Mouse (Mus musculus) neural tube, embryonic 14.5 days (tissue): ENCODE measurements at regions not wholly inside any gene's neighbourhood (a gene's known extent, or its start where the extent isn't known, plus 50 kb on each side); places are given as distances from the start of the nearest gene placed in this dataset.
"Not testable (repeated sequence)": the region's sequence is repeated elsewhere in the genome, so short reads cannot be mapped to it uniquely, and the experiment has no call there.

ENCODE experiments used
- ATAC-seq: fragments of 200-750 bp; cut with Nextera tagmentation; 2 replicates; pipeline ENCODE4 v1.8.0; 2017; ENCODE audit warnings: low read depth, mild to moderate bottlenecking, moderate TSS enrichment, moderate library complexity
- H3K27ac ChIP-seq: fragments of 300-500 bp; sonication (generic); 2 replicates; pipeline ENCODE4 v1.5.1; 2014; ENCODE audit warnings: low read depth, mild to moderate bottlenecking, control low read depth, low read length, moderate library complexity, mixed read lengths
- H3K27me3 ChIP-seq: fragments of 300-500 bp; sonication (generic); 2 replicates; pipeline ENCODE4 v1.6.1; 2014; ENCODE audit warnings: low read length; ENCODE audit not compliant: control insufficient read depth, insufficient read depth
- H3K36me3 ChIP-seq: fragments of 300-500 bp; sonication (generic); 2 replicates; pipeline ENCODE4 v1.6.1; 2014; ENCODE audit warnings: low read length, mixed read lengths; ENCODE audit not compliant: control insufficient read depth, insufficient read depth
- H3K4me1 ChIP-seq: fragments of 300-500 bp; sonication (generic); 2 replicates; pipeline ENCODE4 v1.6.1; 2014; ENCODE audit warnings: low read length; ENCODE audit not compliant: control insufficient read depth, insufficient read depth
- H3K4me2 ChIP-seq: fragments of 300-500 bp; sonication (generic); 2 replicates; pipeline ENCODE4 v1.6.1; 2014; ENCODE audit warnings: mild to moderate bottlenecking, low read depth, low read length, control low read depth
- H3K4me3 ChIP-seq: fragments of 300-500 bp; sonication (generic); 2 replicates; pipeline ENCODE4 v1.5.1; 2014; ENCODE audit warnings: low read depth, low read length, control low read depth, mixed read lengths
- H3K9ac ChIP-seq: fragments of 300-500 bp; sonication (generic); replicated peaks from 2 replicates; pipeline ENCODE4 v1.6.1; 2014; ENCODE audit warnings: low read depth, mild to moderate bottlenecking, control low read depth, low read length, mixed read lengths
- H3K9me3 ChIP-seq: fragments of 300-500 bp; sonication (generic); 2 replicates; pipeline ENCODE4 v1.6.1; 2016; ENCODE audit warnings: low read length; ENCODE audit not compliant: control insufficient read depth
- WGBS: fragments of 180-500 bp; shearing (Covaris S2); extraction: QIAGEN DNeasy Blood & Tissue Kit; methylation state at CpG from one replicate; pipeline ENCODE4 v1.1.7; 2014; 5-methylcytosine and 5-hydroxymethylcytosine counted together

GRCm38 (mm10) chr2:179148667-179149066, 293.6 kb upstream of the Cdh4 start:
- H3K4me1 ChIP-seq = no peaks in the 10 kb centered on the region
- 56% methylated on average over 4 of the region's 4 CpGs for WGBS
- ATAC-seq = no peak

GRCm38 (mm10) chr2:179158881-179159280, 283.4 kb upstream of the Cdh4 start:
- 87% methylated on average over 9 of the region's 9 CpGs for WGBS
- no peak overlapping the region for H3K9ac ChIP-seq
- no peak for ATAC-seq
- no peaks in the 10 kb centered on the region for H3K27me3 ChIP-seq
- H3K4me1 ChIP-seq = 0 out of 2 replicates have a peak, but pooled peaks cover 4% of the 10 kb centered on the region
- no peak overlapping the region for H3K27ac ChIP-seq
- H3K4me3 ChIP-seq = no peak overlapping the region
- no peaks in the 10 kb centered on the region for H3K9me3 ChIP-seq
- H3K36me3 ChIP-seq = no peaks in the 10 kb centered on the region
- H3K4me2 ChIP-seq = no peak overlapping the region

More at GRCm38 (mm10) chr2:179148667-179149066, 293.6 kb upstream of the Cdh4 start:
- no peaks in the 10 kb centered on the region for H3K27me3 ChIP-seq
- no peak overlapping the region for H3K4me3 ChIP-seq
- H3K27ac ChIP-seq = no peak overlapping the region
- H3K9ac ChIP-seq = no peak overlapping the region
- H3K36me3 ChIP-seq = no peaks in the 10 kb centered on the region
- H3K4me2 ChIP-seq = no peak overlapping the region
- H3K9me3 ChIP-seq = no peaks in the 10 kb centered on the region

GRCm38 (mm10) chr2:179163116-179163515, 279.1 kb upstream of the Cdh4 start:
- WGBS = 86% methylated on average over 5 of the region's 5 CpGs
- no peaks in the 10 kb centered on the region for H3K36me3 ChIP-seq
- no peak overlapping the region for H3K4me2 ChIP-seq
- no peaks in the 10 kb centered on the region for H3K4me1 ChIP-seq
- H3K9ac ChIP-seq = no peak overlapping the region
- H3K9me3 ChIP-seq = no peaks in the 10 kb centered on the region
- no peak overlapping the region for H3K27ac ChIP-seq
- no peak overlapping the region for H3K4me3 ChIP-seq
- ATAC-seq = no peak
- no peaks in the 10 kb centered on the region for H3K27me3 ChIP-seq

- no peak overlapping the region for H3K4me3 ChIP-seq
- H3K36me3 ChIP-seq = no peaks in the 10 kb centered on the region
- no peak overlapping the region for H3K9ac ChIP-seq
- WGBS = 80% methylated on average over 6 of the region's 6 CpGs
- no peak for ATAC-seq
- H3K4me2 ChIP-seq = no peak overlapping the region
- no peak overlapping the region for H3K27ac ChIP-seq
- no peaks in the 10 kb centered on the region for H3K4me1 ChIP-seq
- no peaks in the 10 kb centered on the region for H3K27me3 ChIP-seq
- no peaks in the 10 kb centered on the region for H3K9me3 ChIP-seq
These were observed 272.1 kb upstream of the Cdh4 start for GRCm38 (mm10) chr2:179170157-179170556.

GRCm38 (mm10) chr2:179170608-179171007, 271.6 kb upstream of the Cdh4 start:
- no peaks in the 10 kb centered on the region for H3K27me3 ChIP-seq
- no peaks in the 10 kb centered on the region for H3K4me1 ChIP-seq
- 72% methylated on average over 3 of the region's 3 CpGs for WGBS
- no peak overlapping the region for H3K4me3 ChIP-seq
- no peaks in the 10 kb centered on the region for H3K36me3 ChIP-seq
- ATAC-seq = no peak
- no peak overlapping the region for H3K4me2 ChIP-seq
- no peak overlapping the region for H3K9ac ChIP-seq
- no peak overlapping the region for H3K27ac ChIP-seq
- no peaks in the 10 kb centered on the region for H3K9me3 ChIP-seq

- H3K4me2 ChIP-seq = peak overlapping the region; percentile 26; the same call in 1 of the 2 replicates
- H3K9ac ChIP-seq, H3K36me3 ChIP-seq, H3K27me3 ChIP-seq, H3K4me3 ChIP-seq, H3K9me3 ChIP-seq, H3K4me1 ChIP-seq, H3K27ac ChIP-seq: not testable (repeated sequence)
- 5% methylated on average over 26 of the region's 35 CpGs for whole genome bisulfite sequencing
- ATAC-seq = peak; percentile 66; the same call in 1 of the 2 replicates
These were observed 265.2 kb upstream of the Cdh4 start for GRCm38 (mm10) chr2:179176835-179177530.

- no peak for ATAC-seq
These were observed 260.9 kb upstream of the Cdh4 start for GRCm38 (mm10) chr2:179181366-179181765.

GRCm38 (mm10) chr2:179182123-179182522, 260.1 kb upstream of the Cdh4 start:
- Histone ChIP-seq H3K9me3 (no peaks in the 10 kb centered on the region), H3K27me3 (no peaks in the 10 kb centered on the region), H3K4me3 (no peak overlapping the region), H3K4me1 (no peaks in the 10 kb centered on the region), H3K4me2 (no peak overlapping the region), H3K9ac (no peak overlapping the region), H3K27ac (no peak overlapping the region), H3K36me3 (no peaks in the 10 kb centered on the region)
- no peak for ATAC-seq
- 85% methylated on average over 4 of the region's 4 CpGs for WGBS

More at GRCm38 (mm10) chr2:179181366-179181765, 260.9 kb upstream of the Cdh4 start:
- H3K27me3 ChIP-seq = no peaks in the 10 kb centered on the region
- H3K27ac ChIP-seq = no peak overlapping the region
- H3K4me2 ChIP-seq = no peak overlapping the region
- H3K4me3 ChIP-seq = no peak overlapping the region
- no peaks in the 10 kb centered on the region for H3K4me1 ChIP-seq
- H3K9me3 ChIP-seq = no peaks in the 10 kb centered on the region
- no peak overlapping the region for H3K9ac ChIP-seq
- no peaks in the 10 kb centered on the region for H3K36me3 ChIP-seq
- 79% methylated on average over 3 of the region's 3 CpGs for WGBS

- no peak overlapping the region for H3K27ac ChIP-seq
- 52% methylated on average over 6 of the region's 6 CpGs for WGBS
- H3K4me3 ChIP-seq = no peak overlapping the region
- no peaks in the 10 kb centered on the region for H3K27me3 ChIP-seq
- no peak for ATAC-seq
- H3K9ac ChIP-seq = no peak overlapping the region
- no peak overlapping the region for H3K4me2 ChIP-seq
- no peaks in the 10 kb centered on the region for H3K4me1 ChIP-seq
- no peaks in the 10 kb centered on the region for H3K9me3 ChIP-seq
- no peaks in the 10 kb centered on the region for H3K36me3 ChIP-seq
These were observed 249.2 kb upstream of the Cdh4 start for GRCm38 (mm10) chr2:179192906-179193496.
